Mouse (Mus musculus) brown adipose tissue, adult 24 weeks (tissue): ENCODE measurements around the gene Ptpn1. TPM values are rescaled to one million over a fixed set of nuclear protein-coding genes. Genes with fewer than 3 reads are reported as not detected.

Experiments used
- H3K27ac ChIP-seq: fragments of 200-500 bp; replicated peaks from 2 replicates; pipeline ENCODE4 v1.5.1; 2012; ENCODE audit warnings: low read depth, mild to moderate bottlenecking, low read length
- H3K4me1 ChIP-seq: fragments of 200-500 bp; 2 replicates; pipeline ENCODE4 v1.6.1; 2012; ENCODE audit warnings: low read length, mixed read lengths; ENCODE audit not compliant: control insufficient read depth, insufficient read depth, insufficient read length
- H3K4me3 ChIP-seq: fragments of 200-500 bp; 2 replicates; pipeline ENCODE4 v1.5.1; 2012; ENCODE audit warnings: low read depth, mild to moderate bottlenecking, low read length, moderate library complexity; ENCODE audit not compliant: insufficient read depth
- polyA plus RNA-seq: library from polyadenylated mRNA; stranded (reverse); fragments of >200 nt; gene quantifications from 2 replicates; pipeline ENCODE4 v1.2.4, GENCODE M21; 2012; ENCODE audit not compliant: missing spikeins, insufficient read depth, insufficient read length

The Ptpn1 gene
- 7.6 and 16.2 TPM in 2 replicates for polyA plus RNA-seq

GRCm38 (mm10) chr2:167931985-167932726 lies at the start of gene Ptpn1:
Gene Ptpn1 (plus strand): TSS chr2:167932057.
- H3K4me3 ChIP-seq: peak within 1 kb of the TSS; percentile 98

GRCm38 (mm10) chr2:167886485-167886884 lies 45.4 kb upstream of the Ptpn1 start:
- 0 out of 2 replicates have a peak, but pooled peaks cover under 1% of the 10 kb centered on the region for H3K4me1 ChIP-seq
- no peak overlapping the region for H3K27ac ChIP-seq
- H3K4me3 ChIP-seq: no peak overlapping the region

More at GRCm38 (mm10) chr2:167931985-167932726, at the start of gene Ptpn1:
- Histone ChIP-seq H3K4me1 (peaks cover 21% of the 10 kb centered on the region), H3K27ac (peak within 1 kb of the TSS; percentile 84)

GRCm38 (mm10) chr2:167887516-167888347 lies 44.1 kb upstream of the Ptpn1 start:
- H3K4me3 ChIP-seq: peak overlapping the region; percentile 49

GRCm38 (mm10) chr2:167888834-167889233 lies 43.0 kb upstream of the Ptpn1 start:
- Histone ChIP-seq H3K27ac (no peak overlapping the region), H3K4me3 (no peak overlapping the region), H3K4me1 (0 out of 2 replicates have a peak, but pooled peaks cover 3% of the 10 kb centered on the region)

More at GRCm38 (mm10) chr2:167887516-167888347, 44.1 kb upstream of the Ptpn1 start:
- Histone ChIP-seq H3K27ac (no peak overlapping the region), H3K4me1 (0 out of 2 replicates have a peak, but pooled peaks cover 3% of the 10 kb centered on the region)

- Histone ChIP-seq H3K27ac (no peak overlapping the region), H3K4me1 (0 out of 2 replicates have a peak, but pooled peaks cover 3% of the 10 kb centered on the region), H3K4me3 (no peak overlapping the region)
Observed at GRCm38 (mm10) chr2:167889886-167890285, 42.0 kb upstream of the Ptpn1 start.

GRCm38 (mm10) chr2:167891908-167892307 lies 39.9 kb upstream of the Ptpn1 start:
- Histone ChIP-seq H3K4me3 (no peak overlapping the region), H3K27ac (no peak overlapping the region), H3K4me1 (0 out of 2 replicates have a peak, but pooled peaks cover 3% of the 10 kb centered on the region)

GRCm38 (mm10) chr2:167893680-167894079 lies 38.2 kb upstream of the Ptpn1 start:
- H3K27ac ChIP-seq: no peak overlapping the region
- H3K4me1 ChIP-seq: 0 out of 2 replicates have a peak, but pooled peaks cover 3% of the 10 kb centered on the region
- H3K4me3 ChIP-seq: no peak overlapping the region

GRCm38 (mm10) chr2:167894948-167895372 lies 36.9 kb upstream of the Ptpn1 start:
- Histone ChIP-seq H3K4me3 (peak overlapping the region; percentile 49), H3K27ac (no peak overlapping the region), H3K4me1 (0 out of 2 replicates have a peak, but pooled peaks cover 3% of the 10 kb centered on the region)

- Histone ChIP-seq H3K4me1 (no peaks in the 10 kb centered on the region), H3K27ac (no peak overlapping the region), H3K4me3 (no peak overlapping the region)
Observed at GRCm38 (mm10) chr2:167897896-167898295, 34.0 kb upstream of the Ptpn1 start.

- H3K27ac ChIP-seq: no peak overlapping the region
- no peaks in the 10 kb centered on the region for H3K4me1 ChIP-seq
- H3K4me3 ChIP-seq: no peak overlapping the region
Observed at GRCm38 (mm10) chr2:167899989-167900421, 31.9 kb upstream of the Ptpn1 start.

- H3K27ac ChIP-seq: no peak overlapping the region
- no peaks in the 10 kb centered on the region for H3K4me1 ChIP-seq
- H3K4me3 ChIP-seq: no peak overlapping the region
Observed at GRCm38 (mm10) chr2:167902116-167902703, 29.6 kb upstream of the Ptpn1 start.

- no peak overlapping the region for H3K27ac ChIP-seq
- H3K4me3 ChIP-seq: no peak overlapping the region
- H3K4me1 ChIP-seq: no peaks in the 10 kb centered on the region
Observed at GRCm38 (mm10) chr2:167903242-167903952, 28.5 kb upstream of the Ptpn1 start.

GRCm38 (mm10) chr2:167904621-167905367 lies 27.1 kb upstream of the Ptpn1 start:
- Histone ChIP-seq H3K4me1 (no peaks in the 10 kb centered on the region), H3K27ac (no peak overlapping the region), H3K4me3 (no peak overlapping the region)

GRCm38 (mm10) chr2:167905561-167905960 lies 26.3 kb upstream of the Ptpn1 start:
- no peak overlapping the region for H3K27ac ChIP-seq
- no peak overlapping the region for H3K4me3 ChIP-seq
- H3K4me1 ChIP-seq: no peaks in the 10 kb centered on the region
